Mouse (Mus musculus): ENCODE results near the gene Cftr.

The Cftr gene

DNA sequence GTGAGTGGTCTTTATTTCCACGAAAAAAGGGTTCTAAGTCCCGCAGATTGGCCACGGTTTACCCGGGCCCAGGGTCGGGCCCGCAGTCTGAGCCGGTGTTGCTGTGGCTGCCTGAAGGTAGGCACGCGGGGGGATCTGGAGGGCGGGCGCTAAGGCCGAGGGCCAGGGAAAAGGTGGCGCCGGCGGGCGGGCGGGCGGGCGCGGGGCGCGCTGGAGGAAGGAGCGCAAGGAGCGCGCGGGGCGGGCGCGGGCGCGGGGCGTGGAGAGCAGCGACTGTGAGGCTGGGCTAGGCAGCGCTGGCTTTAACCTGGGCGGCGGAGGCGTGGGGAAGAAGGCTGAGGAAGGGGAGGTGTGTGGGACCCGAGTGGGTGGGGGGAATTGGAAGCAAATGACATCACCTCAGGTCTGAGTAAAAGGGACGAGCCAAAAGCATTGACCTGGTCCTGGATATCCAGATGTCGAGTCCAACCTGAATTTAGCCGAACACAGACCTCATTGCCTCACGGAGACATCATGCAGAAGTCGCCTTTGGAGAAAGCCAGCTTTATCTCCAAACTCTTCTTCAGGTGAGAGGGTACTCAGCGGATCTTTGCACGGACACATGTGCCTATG, at the start of gene Cftr:
Gene Cftr, plus strand, starts transcription at position 377 of the 612 bp plus-strand sequence.
- in situ Hi-C loops (cut with MboI; ENCODE audit: low sequenced_read_pairs) = no loop called here

DNA sequence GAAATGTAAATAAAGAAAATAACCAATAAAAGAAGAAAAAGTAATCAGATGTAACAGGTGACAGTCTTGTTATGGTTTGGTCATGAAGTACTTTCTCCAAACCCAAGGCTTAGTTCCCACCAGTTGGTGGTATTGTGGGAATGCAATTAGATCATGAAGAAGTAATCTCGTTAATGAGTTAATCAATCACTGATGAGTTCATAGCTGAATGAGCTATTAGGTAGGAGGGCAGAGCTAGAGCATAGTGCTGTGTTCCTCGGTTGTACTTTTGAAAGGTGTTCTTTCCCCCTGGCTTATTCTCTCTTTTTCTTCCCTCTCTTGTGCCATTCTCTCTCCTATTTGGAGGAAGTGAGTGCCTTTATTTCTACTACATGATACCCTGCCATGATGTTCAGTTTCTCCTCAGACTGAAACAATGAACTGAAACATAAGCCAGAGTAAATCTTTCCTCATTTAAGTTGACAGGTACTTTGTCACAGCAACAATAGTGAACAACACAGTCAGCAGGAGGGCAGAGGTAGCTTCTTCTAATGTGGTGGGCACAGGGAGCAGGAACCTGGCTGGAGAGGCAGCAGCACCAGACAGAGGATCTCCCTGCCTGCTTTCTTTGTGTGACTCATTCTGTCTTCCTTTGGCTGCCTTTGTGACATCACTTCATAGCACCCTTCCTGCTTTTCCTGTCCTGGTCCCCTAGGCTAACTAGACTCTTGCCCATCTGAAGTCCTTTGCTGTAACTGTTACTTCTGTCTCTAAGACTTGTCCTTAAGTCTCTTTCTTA, 43.1 kb upstream of the Cftr start:
- in situ Hi-C loops (cut with MboI; ENCODE audit: low sequenced_read_pairs) = no loop called here

DNA sequence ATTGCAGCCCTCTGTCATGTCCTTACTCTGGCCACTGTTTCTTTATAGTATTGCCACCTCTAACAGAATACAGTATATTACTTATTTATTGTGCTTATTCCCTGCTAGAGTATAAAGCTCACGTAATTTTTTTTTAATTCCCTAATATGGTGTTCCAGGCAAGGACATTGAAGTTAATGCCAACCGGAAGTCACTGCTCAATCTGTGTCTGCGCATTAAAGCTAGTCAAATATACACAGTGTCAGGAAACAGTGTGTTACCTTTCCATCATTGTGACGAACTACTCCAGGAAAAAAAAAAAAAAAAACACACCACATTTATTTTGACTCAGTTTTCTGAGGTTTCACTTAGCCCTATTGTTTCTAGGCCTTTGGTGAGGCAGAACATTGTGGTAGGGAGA, 42.4 kb upstream of the Cftr start:
- in situ Hi-C loops (cut with MboI; ENCODE audit: low sequenced_read_pairs) = no loop called here

DNA sequence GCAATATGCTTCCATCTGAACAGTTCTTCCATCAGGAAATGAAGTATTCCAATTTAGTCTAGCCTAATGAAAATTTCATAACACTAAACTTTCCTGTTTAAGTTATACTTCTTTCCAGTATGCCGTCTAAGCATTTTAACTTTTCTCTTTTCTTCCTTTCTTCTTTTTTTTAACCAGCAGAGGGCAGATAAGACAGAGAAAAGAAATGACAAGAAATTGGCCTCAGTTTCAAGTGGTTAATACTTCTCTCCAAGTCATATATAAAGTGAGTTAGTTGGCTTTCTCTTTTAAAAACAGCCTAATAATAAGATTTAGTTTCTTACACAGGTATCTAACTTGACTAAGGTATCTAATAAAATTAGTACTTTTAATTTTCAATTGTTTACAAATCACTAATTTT, 35.2 kb upstream of the Cftr start:
- in situ Hi-C loops (cut with MboI; ENCODE audit: low sequenced_read_pairs) = no loop called here

DNA sequence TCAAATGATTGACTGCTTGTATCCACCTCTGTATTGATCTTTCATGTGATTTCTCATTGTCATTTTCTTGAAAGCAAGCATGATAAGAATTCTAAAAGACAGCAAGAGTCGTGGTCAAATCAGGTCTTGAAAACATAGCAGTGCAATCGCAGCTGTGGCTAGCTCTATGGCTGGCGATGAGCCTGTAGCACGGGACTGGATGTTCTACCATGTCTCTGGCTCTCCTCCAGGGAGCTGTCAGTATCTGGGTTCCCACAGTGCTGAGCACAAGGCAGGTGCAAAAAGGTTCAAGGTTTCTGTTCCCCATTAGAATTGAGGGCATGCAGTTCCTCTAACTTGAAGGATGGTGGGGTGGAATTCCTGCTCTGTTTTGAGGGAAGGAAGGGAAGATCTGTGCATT, 17.5 kb upstream of the Cftr start:
- in situ Hi-C loops (cut with MboI; ENCODE audit: low sequenced_read_pairs) = no loop called here

DNA sequence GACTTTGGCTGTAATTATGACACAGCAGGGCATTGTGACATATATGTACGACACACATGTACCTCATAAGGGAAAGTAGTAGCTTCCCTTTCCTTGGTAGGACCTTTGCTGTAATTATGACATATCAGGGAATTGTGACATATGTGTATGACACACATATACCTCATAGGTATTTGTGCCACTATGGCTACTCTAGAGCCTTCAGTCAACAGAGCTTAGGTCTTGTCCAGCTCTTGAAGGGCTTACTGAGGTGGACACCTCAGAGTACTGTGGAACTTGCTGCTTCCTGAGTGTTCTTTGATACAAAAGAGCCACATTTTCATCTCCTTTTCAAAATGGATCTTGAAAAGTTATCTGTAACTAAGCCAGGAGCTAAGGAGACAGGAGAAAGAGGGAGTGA, 869 bp upstream of the Cftr start:
- in situ Hi-C loops (cut with MboI; ENCODE audit: low sequenced_read_pairs) = no loop called here

DNA sequence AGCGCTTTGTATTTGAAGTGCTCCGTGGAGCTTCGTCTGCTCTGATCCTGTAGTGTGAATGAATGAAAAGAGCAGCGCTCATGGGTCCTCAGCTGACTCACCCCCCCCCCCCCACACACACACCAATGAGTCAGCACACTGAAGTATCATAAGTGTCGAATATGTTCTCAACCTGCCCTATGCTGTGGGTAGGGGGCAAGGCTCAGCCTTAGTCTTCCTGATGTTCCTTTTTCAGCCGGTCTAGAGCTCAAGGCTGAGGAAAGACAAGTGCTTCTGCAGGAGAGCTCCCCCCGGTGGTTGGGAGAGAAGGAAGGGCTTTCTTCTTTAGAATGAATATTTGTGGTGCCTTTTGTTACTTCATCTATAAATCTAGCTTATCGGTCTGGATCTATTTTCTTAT, 1.1 kb downstream of the Cftr start:
- in situ Hi-C loops (cut with MboI; ENCODE audit: low sequenced_read_pairs) = no loop called here

DNA sequence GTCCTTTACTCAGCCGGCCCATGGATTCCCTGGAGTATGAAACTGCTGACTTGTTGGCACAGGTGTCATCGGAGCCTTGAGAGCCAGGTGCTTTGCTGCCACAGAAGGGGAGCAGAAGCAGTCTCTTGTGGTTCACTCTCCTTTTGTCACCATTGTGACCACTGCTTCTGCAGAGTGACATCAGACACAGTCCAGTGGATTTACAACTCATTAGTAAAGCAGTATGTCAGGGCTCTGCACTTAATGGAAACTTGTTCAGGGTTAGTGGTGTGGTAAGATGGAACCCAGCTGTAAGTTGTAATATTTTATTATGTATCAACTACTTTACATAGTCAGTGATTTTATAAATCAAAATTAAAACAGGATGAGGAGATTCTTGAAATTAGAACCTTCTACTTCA, 7.0 kb downstream of the Cftr start:
- in situ Hi-C loops (cut with MboI; ENCODE audit: low sequenced_read_pairs) = no loop called here

DNA sequence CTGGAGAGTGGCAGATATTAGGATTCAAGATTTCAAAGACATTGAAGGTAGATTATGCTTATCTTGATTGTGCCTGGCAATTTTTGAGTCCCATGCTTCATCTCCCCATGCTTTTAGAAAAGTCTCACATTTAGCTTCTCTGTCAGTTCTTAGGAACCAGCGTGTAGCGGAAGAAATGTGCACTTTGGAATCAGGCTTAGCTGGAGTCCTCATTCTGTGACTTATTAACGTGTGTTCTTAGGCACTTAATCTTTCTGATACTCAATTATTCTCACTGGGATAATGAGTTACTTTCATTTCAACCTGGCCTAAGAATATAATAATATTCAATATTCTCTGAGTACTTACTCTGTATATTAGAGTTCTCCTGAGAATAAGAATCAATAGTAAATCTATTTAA, 10.2 kb downstream of the Cftr start:
- in situ Hi-C loops (cut with MboI; ENCODE audit: low sequenced_read_pairs) = no loop called here

DNA sequence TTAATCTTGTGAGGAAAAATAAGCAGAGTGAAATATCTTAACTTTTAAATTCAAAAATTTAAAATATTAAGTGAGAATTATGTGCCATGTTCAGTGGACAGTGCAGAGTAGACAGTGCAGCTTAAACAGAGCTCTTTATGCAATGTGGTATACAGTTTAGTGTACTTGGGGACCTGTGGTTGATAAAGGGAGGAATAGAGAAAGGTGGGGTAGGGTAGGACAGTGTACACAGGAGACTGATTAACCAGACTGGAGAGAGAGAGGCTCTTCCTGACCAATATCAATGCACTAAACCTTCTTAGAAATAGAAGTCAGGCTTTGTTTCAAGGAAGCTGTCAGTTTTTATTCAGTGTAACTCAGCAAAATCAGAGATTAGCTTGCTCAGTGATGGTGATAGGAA, 12.4 kb downstream of the Cftr start:
- in situ Hi-C loops (cut with MboI; ENCODE audit: low sequenced_read_pairs) = no loop called here

DNA sequence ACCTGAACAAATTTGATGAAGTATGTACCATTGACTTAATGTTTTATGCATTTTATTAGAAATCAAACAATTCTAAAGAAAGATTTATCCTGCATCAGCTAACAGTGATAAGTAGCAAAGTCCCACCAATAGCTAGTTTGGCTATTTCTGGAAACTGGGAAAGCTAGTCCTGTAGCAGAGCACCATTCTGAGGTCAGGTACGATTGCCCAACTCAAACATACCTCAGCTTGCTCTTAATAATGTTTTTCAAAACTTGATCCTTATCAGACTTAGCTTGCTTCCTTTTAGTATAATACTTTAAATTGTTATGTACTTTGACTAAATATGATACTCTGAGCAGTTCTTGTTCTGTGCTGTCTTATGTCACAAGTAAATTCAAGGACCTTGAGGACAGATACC, 50.2 kb downstream of the Cftr start:
- in situ Hi-C loops (cut with MboI; ENCODE audit: low sequenced_read_pairs) = no loop called here

DNA sequence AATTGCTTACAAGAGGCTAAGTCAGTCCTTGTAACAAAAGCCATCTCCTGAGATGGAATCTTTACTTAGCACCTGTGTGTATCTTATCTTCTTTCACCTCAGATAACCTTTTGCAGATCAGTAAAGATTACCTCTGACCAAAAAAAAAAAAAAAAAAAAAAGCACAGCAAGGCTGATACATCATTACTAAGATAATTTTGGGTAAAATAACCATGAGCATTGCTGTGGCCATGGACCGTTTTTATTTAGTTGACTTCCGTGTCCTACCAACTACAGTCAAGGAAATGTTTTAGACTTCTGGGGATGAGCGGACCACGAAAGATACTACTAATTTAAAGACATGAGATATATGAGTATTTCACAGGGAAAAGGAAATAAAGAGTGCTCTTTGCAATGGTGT, 52.7 kb downstream of the Cftr start:
- in situ Hi-C loops (cut with MboI; ENCODE audit: low sequenced_read_pairs) = no loop called here

DNA sequence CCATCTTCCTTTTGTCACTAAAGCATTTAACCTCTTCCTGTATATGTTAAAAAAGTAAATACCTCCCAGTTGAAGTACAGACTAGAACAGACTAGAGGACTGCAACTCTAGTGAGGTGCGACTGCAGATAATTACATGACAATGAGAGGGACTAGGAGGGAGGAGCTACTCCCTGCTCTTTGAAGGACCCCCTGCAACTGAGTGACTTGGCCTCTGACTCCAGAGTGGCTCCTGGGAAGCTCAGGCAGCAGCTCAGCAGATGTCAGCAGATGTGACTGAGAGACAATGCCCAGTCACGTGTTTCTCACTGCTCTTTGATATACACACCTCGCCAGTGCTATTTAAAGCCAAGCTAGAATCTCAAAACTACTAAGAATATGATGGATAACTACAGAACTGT, 54.7 kb downstream of the Cftr start:
- in situ Hi-C loops (cut with MboI; ENCODE audit: low sequenced_read_pairs) = no loop called here

DNA sequence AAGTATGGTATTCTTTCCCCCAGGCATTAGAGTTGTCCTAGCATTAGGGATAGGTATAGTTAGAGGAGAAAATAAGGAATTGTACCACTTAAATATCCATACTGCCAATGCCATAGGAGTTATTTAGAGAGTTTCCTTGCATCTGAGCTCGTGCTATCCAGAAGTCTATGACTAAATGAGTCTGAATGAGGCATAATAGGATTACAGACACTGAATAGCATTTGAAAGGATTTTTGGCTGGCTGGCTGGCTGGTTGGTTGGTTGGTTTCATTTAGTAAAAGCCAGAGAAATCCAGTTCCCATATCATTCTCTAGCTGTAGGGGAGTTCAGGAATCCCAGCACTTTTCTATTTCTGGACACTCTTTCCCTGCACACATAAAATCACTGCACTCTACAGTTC, 76.0 kb downstream of the Cftr start:
- in situ Hi-C loops (cut with MboI; ENCODE audit: low sequenced_read_pairs) = no loop called here

DNA sequence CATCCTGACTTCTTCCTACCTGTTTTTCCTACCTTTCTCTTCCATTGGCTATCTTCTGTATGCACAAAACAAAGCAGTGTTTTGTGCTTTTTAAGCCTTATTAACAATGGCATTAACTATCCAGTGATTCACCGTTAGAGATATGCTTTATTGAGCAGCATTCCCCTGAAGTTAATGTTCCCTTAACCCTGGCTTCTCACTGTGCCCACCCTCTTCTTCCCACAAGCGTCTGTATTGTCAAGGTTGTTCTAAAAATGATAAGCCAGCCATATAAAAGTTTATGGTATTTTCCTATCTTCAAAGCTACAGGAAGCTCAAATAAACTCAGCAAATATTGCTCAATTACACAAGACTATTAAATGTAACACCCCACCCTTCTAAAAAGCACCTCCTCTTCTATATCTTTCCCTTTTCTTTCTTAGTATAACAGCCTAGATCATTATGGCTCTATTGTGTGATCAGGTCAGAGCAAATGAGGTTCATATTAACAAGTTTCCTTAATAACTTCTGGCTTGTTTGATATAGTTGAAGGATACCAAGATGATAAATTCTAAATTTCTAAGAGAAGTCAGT, 77.5 kb downstream of the Cftr start:
- in situ Hi-C loops (cut with MboI; ENCODE audit: low sequenced_read_pairs) = no loop called here

DNA sequence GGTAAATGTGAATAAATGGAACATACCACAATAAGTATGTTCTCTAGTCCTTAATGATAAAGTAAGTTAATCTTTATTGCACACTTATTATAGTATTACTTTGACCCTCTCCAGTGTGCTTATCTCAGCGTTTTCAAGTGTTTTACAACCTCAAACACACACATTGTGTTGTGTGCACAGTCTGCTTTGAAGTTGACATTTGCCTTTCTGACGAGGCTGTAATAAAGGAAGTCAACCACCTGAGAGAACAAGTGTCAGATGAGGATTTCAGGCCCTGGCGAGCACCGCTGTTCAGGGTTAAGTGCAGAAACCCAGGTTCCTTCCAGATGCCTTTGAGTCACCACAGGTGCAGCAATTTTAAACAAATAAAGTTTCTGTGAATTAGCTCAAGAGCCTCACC, 78.0 kb downstream of the Cftr start:
- in situ Hi-C loops (cut with MboI; ENCODE audit: low sequenced_read_pairs) = no loop called here

DNA sequence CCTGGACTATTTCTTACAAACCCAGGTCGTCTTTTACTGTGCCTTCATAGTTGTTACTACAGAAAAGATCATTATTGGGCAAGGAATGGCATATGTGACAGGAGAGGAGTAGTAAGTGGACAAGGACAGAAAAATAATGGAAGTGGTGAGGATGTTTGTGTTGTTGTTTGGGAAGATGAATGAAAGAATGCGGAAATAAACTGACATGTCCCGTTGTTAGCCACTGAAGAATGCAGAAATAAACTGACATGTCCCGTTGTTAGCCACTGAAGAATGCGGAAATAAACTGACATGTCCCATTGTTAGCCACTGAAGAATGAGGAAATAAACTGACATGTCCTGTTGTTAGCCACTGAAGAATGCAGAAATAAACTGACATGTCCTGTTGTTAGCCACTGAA, 84.1 kb downstream of the Cftr start:
- in situ Hi-C loops (cut with MboI; ENCODE audit: low sequenced_read_pairs) = no loop called here

DNA sequence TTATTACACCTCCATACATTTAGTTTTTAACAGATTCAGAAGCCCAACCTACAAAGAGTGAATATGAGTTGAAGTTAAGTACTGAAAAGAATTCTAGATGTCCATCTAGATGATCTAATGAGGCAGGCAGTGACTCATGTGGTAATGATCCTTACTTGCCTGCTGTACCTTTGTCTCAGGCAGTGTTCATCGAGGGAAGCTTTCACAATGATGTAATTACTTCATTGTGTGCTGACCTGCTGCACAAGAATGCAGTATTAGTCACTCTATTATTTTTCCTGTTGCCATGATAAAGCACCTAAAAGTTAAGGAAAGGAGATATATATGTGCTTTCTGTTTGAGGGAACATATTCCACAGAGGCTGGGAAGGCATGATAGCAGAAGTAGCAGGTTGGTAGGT, 100.5 kb downstream of the Cftr start:
- in situ Hi-C loops (cut with MboI; ENCODE audit: low sequenced_read_pairs) = no loop called here

DNA sequence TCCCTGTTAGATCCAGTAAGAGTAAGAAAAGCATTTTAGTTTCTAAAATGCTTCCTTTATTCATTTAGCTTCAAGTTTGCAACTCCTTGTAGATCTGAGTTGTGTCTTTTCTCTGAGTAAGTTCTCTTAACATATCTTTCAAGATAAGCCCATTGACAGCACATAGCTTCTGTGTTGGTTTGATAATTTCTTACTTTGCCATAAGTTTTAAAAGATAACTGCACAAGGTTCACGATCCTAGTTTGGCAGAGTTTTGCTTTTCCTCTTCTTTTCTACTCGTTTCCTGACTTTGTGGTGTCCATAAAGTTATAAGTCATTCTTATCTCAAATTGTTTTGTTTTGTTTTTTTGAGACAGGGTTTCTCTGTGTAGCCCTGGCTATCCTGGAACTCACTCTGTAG, 130.3 kb downstream of the Cftr start:
- in situ Hi-C loops (cut with MboI; ENCODE audit: low sequenced_read_pairs) = no loop called here

DNA sequence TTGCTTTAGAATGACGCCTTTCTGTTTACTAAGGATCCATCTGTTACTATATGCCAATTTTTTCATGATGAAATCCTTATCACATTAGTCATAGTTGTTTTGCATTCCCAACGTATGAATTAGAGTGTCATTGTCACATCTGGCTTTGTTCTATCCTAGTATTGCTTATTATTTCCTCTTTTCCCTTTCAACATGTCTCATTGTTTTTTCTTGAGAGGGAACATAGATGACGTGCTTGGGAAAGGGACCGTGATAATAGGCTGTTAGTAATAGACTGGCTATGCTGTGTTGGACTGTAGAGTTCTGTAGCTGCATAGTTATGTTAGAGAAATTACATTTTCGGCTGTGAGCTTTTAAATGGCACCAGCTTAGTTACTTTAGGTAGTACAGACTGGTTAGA, 131.6 kb downstream of the Cftr start:
- in situ Hi-C loops (cut with MboI; ENCODE audit: low sequenced_read_pairs) = no loop called here

DNA sequence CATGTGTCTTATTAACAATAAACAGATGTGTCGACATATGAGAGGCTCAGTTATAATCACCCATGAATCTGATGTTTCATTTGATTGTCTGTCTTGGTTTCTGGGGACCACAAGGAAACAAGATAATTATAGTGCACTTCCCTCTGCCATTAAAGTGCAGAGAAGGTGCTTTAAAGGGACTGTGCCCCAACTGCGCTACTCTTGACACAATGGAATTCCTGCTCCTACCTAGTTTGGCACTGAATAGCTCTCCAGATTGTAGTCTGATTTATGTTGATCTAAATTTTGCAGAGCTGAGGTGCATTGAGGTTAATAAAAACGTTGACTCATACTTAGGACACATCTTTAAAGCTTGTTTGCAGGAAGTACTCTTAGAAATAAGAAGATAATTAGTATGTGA, 132.7 kb downstream of the Cftr start:
- in situ Hi-C loops (cut with MboI; ENCODE audit: low sequenced_read_pairs) = no loop called here

DNA sequence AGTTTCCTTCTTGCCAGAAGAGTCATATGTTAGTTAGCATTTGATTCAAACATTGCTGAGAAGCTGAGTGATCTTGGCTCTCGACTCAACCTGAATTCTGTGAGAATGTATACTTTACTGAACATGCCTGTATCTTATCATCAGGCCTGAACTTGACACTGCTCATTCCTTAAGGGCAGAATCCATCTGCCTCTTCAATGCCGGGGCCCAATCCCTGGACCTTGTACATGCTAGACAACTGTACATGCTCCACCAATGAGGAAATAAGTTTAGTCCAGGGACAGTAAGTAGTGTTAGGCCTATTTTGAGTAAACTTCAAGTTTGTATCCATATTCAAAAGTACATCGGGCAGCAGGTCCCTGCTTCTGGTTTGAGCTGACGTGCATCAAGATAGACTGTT, 134.6 kb downstream of the Cftr start:
- in situ Hi-C loops (cut with MboI; ENCODE audit: low sequenced_read_pairs) = no loop called here

DNA sequence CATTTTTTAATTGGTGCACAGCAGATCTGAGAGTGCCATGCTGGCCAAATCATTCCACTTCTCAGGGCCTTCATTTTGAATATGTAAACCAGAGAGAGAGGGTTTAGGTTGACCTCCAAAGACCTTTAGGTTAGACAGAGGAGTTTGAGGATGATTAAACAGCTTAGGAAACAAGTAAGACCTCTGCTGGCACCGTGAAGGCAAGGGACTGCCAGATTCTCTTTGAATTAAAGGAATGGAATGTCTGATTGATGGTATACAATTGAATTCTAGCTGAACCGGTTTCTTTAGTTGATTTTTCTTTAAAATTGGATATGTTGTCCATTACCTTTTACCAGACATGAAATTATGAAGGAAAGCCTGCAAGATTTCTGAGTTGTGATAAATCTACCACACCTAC, 140.5 kb downstream of the Cftr start:
- in situ Hi-C loops (cut with MboI; ENCODE audit: low sequenced_read_pairs) = no loop called here

All from CH12F3 (cell line).